In genomic region chr5:113081439-113081838, GRCm38 (mm10) we compare ENCODE assay signal across 9 mouse cellular contexts. TPM values are rescaled to one million over a fixed set of nuclear protein-coding genes. Genes with fewer than 3 reads are reported as not detected.
DNase-seq lines count a peak whose midpoint lies in the region; ATAC-seq and TF ChIP-seq lines count a peak whose summit lies in the region.
"Had no signal": no experiment of that assay in that cellular context is flagged by ENCODE, and none has a peak within 500 bp of the region (broad histone marks: within the 10 kb centered on the region; RNA-seq: fewer than 3 reads in every experiment).

Crybb3 (minus strand) TSS chr5:113081584.

- H3K4me3 ChIP-seq in ES-Bruce4 (ENCODE audit: low read depth, low read length), result peak within 1 kb of the TSS; percentile 39
- H3K4me3 ChIP-seq in forebrain, postnatal 0 days (ENCODE audit: low read depth, low read length), result no peak within 1 kb of the TSS
- H3K4me3 ChIP-seq: forebrain, embryonic 13.5 days had no signal

- H3K4me1 ChIP-seq in ES-Bruce4 (ENCODE audit: control insufficient read depth, insufficient read depth, low read length), result no peaks in the 10 kb centered on the region
- 0 out of 2 replicates have a peak, but pooled peaks cover 3% of the 10 kb centered on the region for H3K4me1 ChIP-seq in forebrain, postnatal 0 days (ENCODE audit: insufficient read depth)

- H3K9ac ChIP-seq in ES-Bruce4 (ENCODE audit: low read depth, poor library complexity, severe bottlenecking), result no peak within 1 kb of the TSS
- H3K9ac ChIP-seq in forebrain, postnatal 0 days, result no peak within 1 kb of the TSS
- H3K9ac ChIP-seq: forebrain, embryonic 13.5 days had no signal

- TF ChIP-seq POLR2A in ES-Bruce4 (IDR thresholded peaks at IDR 0.05; ENCODE audit: insufficient read depth, low read length), result no peak

- no peaks in the 10 kb centered on the region for H3K27me3 ChIP-seq in ES-Bruce4 (ENCODE audit: control insufficient read depth, insufficient read depth, low read length, poor library complexity, severe bottlenecking)
- no peaks in the 10 kb centered on the region for H3K27me3 ChIP-seq in forebrain, postnatal 0 days (ENCODE audit: insufficient read depth, low read length)
- H3K27me3 ChIP-seq: forebrain, embryonic 13.5 days had no signal

- 76% methylated on average over 8 of the region's 8 CpGs for WGBS in forebrain, postnatal 0 days

- peak; percentile 62 for DNase-seq in gastrocnemius, postnatal 10 days
- DNase-seq in gastrocnemius, postnatal 36 days, result no peak
- peak; percentile 95 to 97 for DNase-seq in cerebellum, postnatal 14 days
- peak; percentile 63 for DNase-seq in heart, postnatal 4 days
- no peak for DNase-seq in embryo, embryonic 11 days
- DNase-seq in forebrain, postnatal 0 days, result no peak
- DNase-seq in thymus, postnatal 25 days, result no peak

- no peak within 1 kb of the TSS for H3K4me2 ChIP-seq in forebrain, postnatal 0 days (ENCODE audit: low read depth)

- no peak for ATAC-seq in forebrain, postnatal 0 days
- ATAC-seq: forebrain, embryonic 13.5 days had no signal

- H3K36me3 ChIP-seq in ES-Bruce4 (ENCODE audit: control insufficient read depth, insufficient read depth, low read length, poor library complexity, severe bottlenecking), result no peaks in the 10 kb centered on the region
- no peaks in the 10 kb centered on the region for H3K36me3 ChIP-seq in forebrain, postnatal 0 days (ENCODE audit: insufficient read depth)

- no peak for TF ChIP-seq EP300 in ES-Bruce4 (IDR thresholded peaks at IDR 0.05; ENCODE audit: insufficient read depth, low read depth, low read length)

- no peak within 1 kb of the TSS for H3K27ac ChIP-seq in ES-Bruce4 (ENCODE audit: insufficient read depth, low read length)
- H3K27ac ChIP-seq in forebrain, postnatal 0 days (ENCODE audit: low read depth, low read length), result no peak within 1 kb of the TSS
- H3K27ac ChIP-seq: forebrain, embryonic 13.5 days had no signal

- intact Hi-C loops in gastrocnemius, postnatal 36 days (cut with DNase I), result loop anchor here (2.0 to 10.0 kb wide), 2 partner anchors 647 to 827 kb away; partner anchors contain the start of genes Cryba4 and Crybb1

- TF ChIP-seq CTCF in ES-Bruce4 (IDR thresholded peaks at IDR 0.05; ENCODE audit: low read depth, low read length), result no peak
- no peak for TF ChIP-seq CTCF in forebrain, postnatal 0 days (IDR thresholded peaks at IDR 0.05; ENCODE audit: low read depth)

- H3K9me3 ChIP-seq in ES-Bruce4 (replicated peaks; ENCODE audit: control insufficient read depth, insufficient read depth, low read length, poor library complexity, severe bottlenecking), result no peaks in the 10 kb centered on the region
- no peaks in the 10 kb centered on the region for H3K9me3 ChIP-seq in forebrain, postnatal 0 days (ENCODE audit: low read length)
- H3K9me3 ChIP-seq: forebrain, embryonic 13.5 days had no signal

RNA-seq across cellular contexts. Expression of gene Crybb3, which starts in this region (rescaled TPM):
- total RNA-seq in gastrocnemius, postnatal 10 days (2021), result 1 to 10 TPM in 1 of 2 experiments, under 1 TPM in 1; 0.68 to 2.0 TPM
- under 1 TPM; 0.54 to 0.66 TPM for total RNA-seq in gastrocnemius, postnatal 36 days (2021)
- polyA plus RNA-seq in ES-Bruce4 (2011; ENCODE audit: insufficient read depth, insufficient read length, low read depth, missing spikeins), result 1.0 TPM in 1 of 2 replicates, not detected in the other
- 1 to 10 TPM; 1.4 to 1.7 TPM for total RNA-seq in heart, postnatal 4 days (2021)
- 0.81 and 2.0 TPM in 2 replicates for total RNA-seq in forebrain, postnatal 0 days (2014; rRNA removed)
- polyA plus RNA-seq in forebrain, postnatal 0 days (2015; fragmentation: Nextera tagmentation; extraction: Ambion mirVana), result 1.6 and 1.7 TPM in 2 replicates

Comparison
In these comparisons a context has a peak if more than half of its experiments do, and no peak if none do; other contexts are left out.
1. DNase-seq: peak in gastrocnemius, postnatal 10 days (single experiment), cerebellum, postnatal 14 days (2 of 2) and heart, postnatal 4 days (single experiment); none in gastrocnemius, postnatal 36 days (0 of 2), embryo, embryonic 11 days (single experiment), forebrain, postnatal 0 days (single experiment) and thymus, postnatal 25 days (single experiment).